Mouse (Mus musculus) intestine, embryonic 14.5 days (tissue): Measurements from ENCODE around the gene Gm11554. TPM values are rescaled to one million over a fixed set of nuclear protein-coding genes. Genes with fewer than 3 reads are reported as not detected.
"Not testable (repeated sequence)": the region's sequence is repeated elsewhere in the genome, so short reads cannot be mapped to it uniquely, and the experiment has no call there.

Experiments used
- ATAC-seq: fragments of 200-750 bp; cut with Nextera tagmentation; replicated peaks from 2 replicates; pipeline ENCODE4 v1.8.0; 2017; ENCODE audit warnings: low read depth, moderate number of reproducible peaks, moderate TSS enrichment, moderate library complexity; ENCODE audit not compliant: low FRiP score, low TSS enrichment
- DNase-seq: peaks from one replicate; pipeline ENCODE4 v3.0.0-alpha.2; 2018; ENCODE audit warnings: low spot score
- H3K27ac ChIP-seq: fragments of 300-500 bp; sonication (generic); 2 replicates; pipeline ENCODE4 v1.5.1; 2014; ENCODE audit warnings: low read depth, mild to moderate bottlenecking, control low read depth
- H3K27me3 ChIP-seq: fragments of 300-500 bp; sonication (generic); replicated peaks from 2 replicates; pipeline ENCODE4 v1.6.1; 2014; ENCODE audit warnings: low read length, control low read depth; ENCODE audit not compliant: control insufficient read depth, insufficient read depth
- H3K36me3 ChIP-seq: fragments of 300-500 bp; sonication (generic); 2 replicates; pipeline ENCODE4 v1.6.1; 2014; ENCODE audit warnings: low read length, control low read depth; ENCODE audit not compliant: control insufficient read depth, insufficient read depth
- H3K4me1 ChIP-seq: fragments of 300-500 bp; sonication (generic); replicated peaks from 2 replicates; pipeline ENCODE4 v1.6.1; 2014; ENCODE audit warnings: low read length, control low read depth, mixed read lengths; ENCODE audit not compliant: control insufficient read depth, insufficient read depth
- H3K4me2 ChIP-seq: fragments of 300-500 bp; sonication (generic); 2 replicates; pipeline ENCODE4 v1.6.1; 2014; ENCODE audit warnings: low read length
- H3K4me3 ChIP-seq: fragments of 300-500 bp; sonication (generic); 2 replicates; pipeline ENCODE4 v1.5.1; 2014; ENCODE audit warnings: low read depth, low read length, control low read depth, mixed read lengths
- H3K9ac ChIP-seq: fragments of 300-500 bp; sonication (generic); 2 replicates; pipeline ENCODE4 v1.6.1; 2014; ENCODE audit warnings: mild to moderate bottlenecking, low read length
- H3K9me3 ChIP-seq: fragments of 300-500 bp; sonication (generic); 2 replicates; pipeline ENCODE4 v1.6.1; 2016; ENCODE audit warnings: low read length, control low read depth; ENCODE audit not compliant: control insufficient read depth
- WGBS: fragments of 180-500 bp; shearing (Covaris S2); extraction: QIAGEN DNeasy Blood & Tissue Kit; methylation state at CpG from one replicate; pipeline ENCODE4 v1.1.7; 2014; 5-methylcytosine and 5-hydroxymethylcytosine counted together
- polyA plus RNA-seq: library from polyadenylated mRNA; unstranded; fragments of >200 nt; fragmentation: Nextera tagmentation; extraction: Ambion mirVana; gene quantifications from 2 replicates; pipeline ENCODE4 v1.2.1, GENCODE M21; 2014

Gm11554 gene
- not detected in 2 replicates for polyA plus RNA-seq

GRCm38 (mm10) chr11:99804346-99804745 lies at the start of gene Gm11554:
TSS of gene Gm11554 (minus strand) at chr11:99804446.
- H3K27me3 ChIP-seq, H3K36me3 ChIP-seq, H3K27ac ChIP-seq, H3K9me3 ChIP-seq, H3K4me1 ChIP-seq, H3K4me2 ChIP-seq, H3K9ac ChIP-seq, H3K4me3 ChIP-seq, DNase-seq, ATAC-seq: not testable (repeated sequence)
- WGBS, result no CpG with 5 or more reads among the region's 1 CpGs

DNA sequence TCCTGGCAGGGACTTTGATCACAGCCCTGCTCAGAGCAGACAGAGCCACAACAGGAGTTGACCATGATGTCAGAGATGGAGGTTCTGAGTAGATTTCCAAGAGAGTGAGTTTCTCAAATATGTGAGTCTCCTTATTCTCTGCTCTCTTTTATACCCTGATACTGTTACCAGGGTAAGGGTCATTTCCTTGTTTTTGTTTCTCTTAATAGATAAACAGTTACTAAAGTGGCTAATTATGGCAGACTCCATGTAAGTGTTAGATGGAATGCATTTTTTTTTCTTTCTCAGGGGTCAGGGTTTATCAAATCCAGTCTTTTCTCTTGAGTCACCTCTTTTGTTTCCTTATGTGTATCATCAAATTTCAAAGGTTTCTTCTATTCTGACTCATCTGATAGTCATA lies 47.3 kb upstream of the Gm11554 start, which contains the start of gene Krtap4-16:
Gene Krtap4-16, minus strand, starts transcription at position 101 of the 400 bp plus-strand sequence.
- Histone ChIP-seq H3K9ac (no peak within 1 kb of the TSS), H3K4me1 (no peaks in the 10 kb centered on the region), H3K4me3 (no peak within 1 kb of the TSS), H3K27me3 (no peaks in the 10 kb centered on the region), H3K36me3 (no peaks in the 10 kb centered on the region), H3K4me2 (no peak within 1 kb of the TSS), H3K27ac (no peak within 1 kb of the TSS), H3K9me3 (no peaks in the 10 kb centered on the region)
- DNase-seq, result no peak
- no peak for ATAC-seq

DNA sequence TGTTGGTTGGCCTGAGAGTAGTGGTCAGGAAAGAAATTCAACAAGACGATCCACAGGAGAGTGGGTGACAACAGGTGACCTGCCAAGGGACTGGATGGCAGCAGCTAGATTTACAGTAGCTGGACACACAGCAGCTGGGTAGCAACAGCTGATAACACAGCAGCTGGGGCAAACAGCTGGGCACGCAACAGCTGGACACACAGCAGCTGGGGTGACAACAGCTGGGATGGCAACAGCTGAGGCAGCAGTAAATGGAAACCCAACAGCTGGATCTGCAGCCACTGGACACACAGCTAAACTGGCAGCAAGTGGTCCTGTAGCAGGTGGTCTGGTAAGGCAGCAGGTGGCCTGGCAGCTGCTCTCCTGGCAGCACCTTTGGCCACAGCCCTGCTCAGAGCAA lies 42.5 kb upstream of the Gm11554 start:
- Histone ChIP-seq H3K27ac (no peak overlapping the region), H3K4me1 (no peaks in the 10 kb centered on the region), H3K27me3 (no peaks in the 10 kb centered on the region), H3K4me2 (no peak overlapping the region), H3K4me3 (no peak overlapping the region), H3K36me3 (no peaks in the 10 kb centered on the region), H3K9ac (no peak overlapping the region), H3K9me3 (no peaks in the 10 kb centered on the region)
- ATAC-seq, result no peak
- 81% methylated on average over 2 of the region's 2 CpGs for WGBS
- no peak for DNase-seq

- Histone ChIP-seq H3K4me1 (no peaks in the 10 kb centered on the region), H3K4me2 (no peak overlapping the region), H3K36me3 (no peaks in the 10 kb centered on the region), H3K4me3 (no peak overlapping the region), H3K9ac (no peak overlapping the region), H3K27me3 (no peaks in the 10 kb centered on the region), H3K27ac (no peak overlapping the region), H3K9me3 (no peaks in the 10 kb centered on the region)
- ATAC-seq (no peak), DNase-seq (no peak)
- 77% methylated on average over 1 of the region's 1 CpGs for WGBS
These were observed 37.9 kb upstream of the Gm11554 start for GRCm38 (mm10) chr11:99842185-99842584.

- no peak for DNase-seq
- no peaks in the 10 kb centered on the region for H3K9me3 ChIP-seq
- H3K4me1 ChIP-seq, result no peaks in the 10 kb centered on the region
- H3K4me2 ChIP-seq, result no peak within 1 kb of the TSS
- H3K36me3 ChIP-seq, result no peaks in the 10 kb centered on the region
- ATAC-seq, result no peak
- 68% methylated on average over 1 of the region's 1 CpGs for WGBS
- H3K9ac ChIP-seq, result no peak within 1 kb of the TSS
- no peaks in the 10 kb centered on the region for H3K27me3 ChIP-seq
- no peak within 1 kb of the TSS for H3K4me3 ChIP-seq
- no peak within 1 kb of the TSS for H3K27ac ChIP-seq
These were observed 33.7 kb upstream of the Gm11554 start, which contains the start of gene 2300003K06Rik for GRCm38 (mm10) chr11:99837966-99838365. TSS of gene 2300003K06Rik (minus strand) at chr11:99838066.

GRCm38 (mm10) chr11:99815566-99815965 lies 11.3 kb upstream of the Gm11554 start, which contains the start of gene Gm11564:
TSS of gene Gm11564 (minus strand) at chr11:99815666.
- DNase-seq, H3K9ac ChIP-seq, H3K4me2 ChIP-seq, H3K27me3 ChIP-seq, H3K4me1 ChIP-seq, H3K4me3 ChIP-seq, ATAC-seq, H3K27ac ChIP-seq, H3K36me3 ChIP-seq, H3K9me3 ChIP-seq: not testable (repeated sequence)
- 95% methylated on average over 2 of the region's 2 CpGs for WGBS

DNA sequence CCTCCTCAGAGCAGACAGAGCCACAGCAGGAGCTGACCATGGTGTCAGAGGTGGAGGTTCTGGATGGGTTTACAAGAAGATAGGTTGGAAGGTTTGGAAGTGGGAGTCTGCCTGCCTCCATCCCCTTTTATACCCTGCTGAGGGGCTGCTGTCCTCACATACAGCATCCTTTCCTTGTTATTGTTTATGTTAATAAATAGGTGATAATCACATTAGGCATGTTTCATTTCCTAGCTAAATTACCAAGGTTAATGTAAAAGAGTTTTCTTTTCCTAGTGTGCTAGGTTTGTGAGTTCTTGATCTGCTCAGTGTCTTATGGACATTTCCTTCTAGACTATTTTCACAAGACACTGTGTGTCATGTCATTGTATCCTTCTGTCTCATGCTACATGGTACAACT lies 5.5 kb upstream of the Gm11554 start, which contains the start of gene Krtap4-13:
Gene Krtap4-13, minus strand, starts transcription at position 101 of the 400 bp plus-strand sequence.
- H3K9ac ChIP-seq, H3K27me3 ChIP-seq, H3K4me3 ChIP-seq, H3K4me1 ChIP-seq, DNase-seq, H3K9me3 ChIP-seq, H3K4me2 ChIP-seq, H3K27ac ChIP-seq, H3K36me3 ChIP-seq, ATAC-seq: not testable (repeated sequence)

GRCm38 (mm10) chr11:99798832-99799231 lies 5.4 kb downstream of the Gm11554 start, which contains the start of gene Gm11569:
TSS of gene Gm11569 (minus strand) at chr11:99798932.
- H3K36me3 ChIP-seq, H3K9me3 ChIP-seq, H3K4me2 ChIP-seq, ATAC-seq, H3K9ac ChIP-seq, H3K4me1 ChIP-seq, H3K27ac ChIP-seq, DNase-seq, H3K4me3 ChIP-seq, H3K27me3 ChIP-seq: not testable (repeated sequence)
- no CpG with 5 or more reads among the region's 1 CpGs for WGBS

- no peaks in the 10 kb centered on the region for H3K36me3 ChIP-seq
- no peaks in the 10 kb centered on the region for H3K9me3 ChIP-seq
- no peak within 1 kb of the TSS for H3K9ac ChIP-seq
- H3K27ac ChIP-seq, result no peak within 1 kb of the TSS
- DNase-seq (no peak), ATAC-seq (no peak)
- H3K4me3 ChIP-seq, result no peak within 1 kb of the TSS
- H3K4me2 ChIP-seq, result no peak within 1 kb of the TSS
- H3K4me1 ChIP-seq, result no peaks in the 10 kb centered on the region
- no peaks in the 10 kb centered on the region for H3K27me3 ChIP-seq
- 78% methylated on average over 2 of the region's 2 CpGs for WGBS
These were observed 10.9 kb downstream of the Gm11554 start, which contains the start of gene Gm11596 for GRCm38 (mm10) chr11:99793367-99793766. TSS of gene Gm11596 (minus strand) at chr11:99793467.
